Mouse (Mus musculus): ENCODE data around the gene Tenm4. TPM values are rescaled to one million over a fixed set of nuclear protein-coding genes. Genes with fewer than 3 reads are reported as not detected.

The Tenm4 gene
- total RNA-seq, 2 experiments from 2014 or later, result 31.5 to 38.5 TPM

- DNase-seq (ENCODE audit: low spot score in 2 of 2), result no peak
Observed at GRCm38 (mm10) chr7:96336376-96336775, 165.3 kb downstream of the Tenm4 start.

- DNase-seq (ENCODE audit: low spot score in 2 of 2), result no peak
Observed at GRCm38 (mm10) chr7:96340826-96341225, 169.8 kb downstream of the Tenm4 start.

GRCm38 (mm10) chr7:96341479-96341878 is 170.4 kb downstream of the Tenm4 start:
- no peak for DNase-seq (ENCODE audit: low spot score in 2 of 2)

GRCm38 (mm10) chr7:96342996-96343395 is 171.9 kb downstream of the Tenm4 start:
- DNase-seq (ENCODE audit: low spot score in 2 of 2), result no peak

GRCm38 (mm10) chr7:96343667-96344066 is 172.6 kb downstream of the Tenm4 start:
- no peak for DNase-seq (ENCODE audit: low spot score in 2 of 2)

- DNase-seq (ENCODE audit: low spot score in 2 of 2), result no peak
Observed at GRCm38 (mm10) chr7:96352671-96353070, 181.6 kb downstream of the Tenm4 start.

- no peak for DNase-seq (ENCODE audit: low spot score in 2 of 2)
Observed at GRCm38 (mm10) chr7:96356285-96356811, 185.3 kb downstream of the Tenm4 start.

- DNase-seq (ENCODE audit: low spot score in 2 of 2), result no peak
Observed at GRCm38 (mm10) chr7:96357550-96357949, 186.5 kb downstream of the Tenm4 start.

- DNase-seq (ENCODE audit: low spot score in 2 of 2), result no peak
Observed at GRCm38 (mm10) chr7:96363311-96363710, 192.3 kb downstream of the Tenm4 start.

- DNase-seq (ENCODE audit: low spot score in 2 of 2), result no peak
Observed at GRCm38 (mm10) chr7:96369947-96370346, 198.9 kb downstream of the Tenm4 start.

GRCm38 (mm10) chr7:96374004-96374663 is 203.1 kb downstream of the Tenm4 start:
- DNase-seq (ENCODE audit: low spot score in 2 of 2), result no peak

- no peak for DNase-seq (ENCODE audit: low spot score in 2 of 2)
Observed at GRCm38 (mm10) chr7:96375507-96375906, 204.5 kb downstream of the Tenm4 start.

GRCm38 (mm10) chr7:96383686-96384528 is 212.9 kb downstream of the Tenm4 start:
- DNase-seq (ENCODE audit: low spot score in 2 of 2), result no peak

GRCm38 (mm10) chr7:96384726-96385500 is 213.9 kb downstream of the Tenm4 start:
- DNase-seq (ENCODE audit: low spot score in 2 of 2), result no peak

- no peak for DNase-seq (ENCODE audit: low spot score in 2 of 2)
Observed at GRCm38 (mm10) chr7:96385850-96386249, 214.8 kb downstream of the Tenm4 start.

- no peak for DNase-seq (ENCODE audit: low spot score in 2 of 2)
Observed at GRCm38 (mm10) chr7:96390034-96390670, 219.1 kb downstream of the Tenm4 start.

GRCm38 (mm10) chr7:96390894-96391293 is 219.8 kb downstream of the Tenm4 start:
- DNase-seq (ENCODE audit: low spot score in 2 of 2), result no peak

- no peak for DNase-seq (ENCODE audit: low spot score in 2 of 2)
Observed at GRCm38 (mm10) chr7:96391797-96392472, 220.9 kb downstream of the Tenm4 start.

GRCm38 (mm10) chr7:96392600-96392999 is 221.6 kb downstream of the Tenm4 start:
- no peak for DNase-seq (ENCODE audit: low spot score in 2 of 2)

GRCm38 (mm10) chr7:96397940-96398339 is 226.9 kb downstream of the Tenm4 start:
- no peak for DNase-seq (ENCODE audit: low spot score in 2 of 2)
